Mouse (Mus musculus) naive thymus-derived CD4-positive, alpha-beta T cell, adult 5 months (primary cell): ENCODE measurements around the gene Hsd3b1. TPM values are rescaled to one million over a fixed set of nuclear protein-coding genes. Genes with fewer than 3 reads are reported as not detected.

Source experiments
- polyA plus RNA-seq: library from polyadenylated mRNA; unstranded; fragments of 100-300 nt; shearing (Covaris generic); gene quantifications from one replicate; pipeline ENCODE4 v1.2.1, GENCODE M21; 2017

The Hsd3b1 gene
- not detected for polyA plus RNA-seq

DNA sequence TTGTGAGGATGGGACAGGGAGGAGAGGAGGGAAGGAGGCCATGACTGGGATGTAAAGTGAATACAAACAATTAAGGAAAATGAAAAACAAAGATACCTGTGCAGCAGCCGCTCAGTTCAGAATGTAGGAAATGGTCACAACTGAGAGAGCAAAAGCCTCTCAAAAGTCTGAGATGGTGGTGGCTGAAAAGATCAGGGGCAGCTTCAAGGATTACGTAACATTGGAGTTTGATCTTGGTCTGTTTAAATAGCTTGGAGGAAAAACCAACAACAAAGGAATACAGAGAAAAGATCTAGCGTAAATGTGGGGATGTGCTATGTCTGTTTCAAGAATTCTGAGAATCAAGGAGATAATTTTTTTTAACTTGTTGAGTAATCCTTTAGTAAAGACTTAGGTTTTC lies at the start of gene Hsd3b1:
Gene Hsd3b1 (minus strand): TSS at position 219 of the 400 bp plus-strand sequence.

DNA sequence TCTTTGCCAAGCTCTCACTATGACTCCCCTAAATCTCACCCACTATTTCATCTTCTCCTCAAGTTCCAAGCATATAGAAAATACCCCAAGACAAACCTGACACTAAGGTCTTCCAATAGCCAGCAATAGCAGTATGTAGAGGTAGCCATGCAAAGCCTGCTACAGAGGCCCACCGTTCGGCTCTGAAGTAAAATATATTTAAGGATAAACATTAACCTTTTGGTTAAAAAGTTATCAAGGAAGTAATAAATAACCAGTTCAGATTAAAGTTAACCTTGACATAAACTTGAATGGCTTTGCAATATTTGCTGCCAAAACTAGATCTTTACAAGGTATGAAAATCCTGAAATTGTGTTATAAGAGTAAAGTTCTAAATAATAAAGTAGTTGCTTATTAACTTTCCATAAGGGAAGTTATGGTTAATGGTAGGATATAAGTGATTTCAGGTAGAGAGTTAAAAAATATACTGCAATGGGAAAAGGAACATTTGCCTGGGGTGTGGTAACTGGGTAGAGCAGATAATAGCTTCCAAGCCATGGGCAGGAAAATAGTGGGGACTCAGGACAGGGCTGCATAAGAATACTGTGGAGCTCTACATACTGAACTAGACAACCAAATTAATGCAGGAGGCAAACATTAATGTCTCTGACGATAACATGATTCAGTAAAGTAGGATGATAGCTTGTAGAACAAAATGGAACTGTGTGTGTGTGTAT lies 33.6 kb upstream of the Hsd3b1 start, which contains the start of gene Hao2:
Gene Hao2 (minus strand): TSS at position 183 of the 716 bp plus-strand sequence.

GRCm38 (mm10) chr3:98814101-98814670 lies 45.4 kb downstream of the Hsd3b1 start, which contains the start of gene Hsd3b6:
Gene Hsd3b6, minus strand, starts transcription at chr3:98814443.

Other genes with a start within 250 kb of the Hsd3b1 start
- not detected for gene Hsd3b5, start 229.5 kb downstream of the Hsd3b1 start, polyA plus RNA-seq
- gene Hsd3b2, start 135.3 kb downstream of the Hsd3b1 start, polyA plus RNA-seq = not detected
- 0.14 TPM for gene Hsd3b3, start 96.7 kb downstream of the Hsd3b1 start, polyA plus RNA-seq
- not detected for gene Hsd3b6, start 45.4 kb downstream of the Hsd3b1 start, polyA plus RNA-seq
- not detected for gene Hao2, start 33.4 kb upstream of the Hsd3b1 start, polyA plus RNA-seq